Mouse (Mus musculus): ENCODE measurements around the gene Ercc2. TPM values are rescaled to one million over a fixed set of nuclear protein-coding genes. Genes with fewer than 3 reads are reported as not detected.

The Ercc2 gene
- total and polyA plus RNA-seq, 3 experiments = 29.0 to 43.8 (median 33.5) TPM

- TF ChIP-seq RCOR1 (conservative IDR thresholded peaks at IDR 0.05; ENCODE audit: low read depth, low read length) (0 out of 2 replicates have a peak, but pooled peaks have one; percentile 43), JUN (IDR thresholded peaks at IDR 0.05; ENCODE audit: insufficient read depth, low read depth, low read length) (no peak), USF1 (IDR thresholded peaks at IDR 0.05; ENCODE audit: low read depth, low read length) (no peak), IRF4 (IDR thresholded peaks at IDR 0.05; ENCODE audit: low read depth, low read length) (peak; percentile 54), ZC3H11A (IDR thresholded peaks at IDR 0.05; ENCODE audit: low read depth, low read length) (peak; percentile 55), BHLHE40 (IDR thresholded peaks at IDR 0.05; ENCODE audit: low read depth, low read length) (0 out of 2 replicates have a peak, but pooled peaks have one; percentile 16), SMC3 (IDR thresholded peaks at IDR 0.05; ENCODE audit: low read depth, low read length) (peak; percentile 85), CHD1 (IDR thresholded peaks at IDR 0.05; ENCODE audit: low read depth, low read length) (no peak), CTCF (conservative IDR thresholded peaks at IDR 0.05 in 1 of 2, IDR thresholded peaks at IDR 0.05 in 1 of 2; ENCODE audit: low read depth in 2 of 2, low read length in 2 of 2) (peak; percentile 93 to 97), KAT2A (IDR thresholded peaks at IDR 0.05; ENCODE audit: insufficient replicate concordance, low read length) (no peak)
Measured at GRCm38 (mm10) chr7:19405417-19405816, 23.6 kb downstream of the Ercc2 start (continued).

DNA sequence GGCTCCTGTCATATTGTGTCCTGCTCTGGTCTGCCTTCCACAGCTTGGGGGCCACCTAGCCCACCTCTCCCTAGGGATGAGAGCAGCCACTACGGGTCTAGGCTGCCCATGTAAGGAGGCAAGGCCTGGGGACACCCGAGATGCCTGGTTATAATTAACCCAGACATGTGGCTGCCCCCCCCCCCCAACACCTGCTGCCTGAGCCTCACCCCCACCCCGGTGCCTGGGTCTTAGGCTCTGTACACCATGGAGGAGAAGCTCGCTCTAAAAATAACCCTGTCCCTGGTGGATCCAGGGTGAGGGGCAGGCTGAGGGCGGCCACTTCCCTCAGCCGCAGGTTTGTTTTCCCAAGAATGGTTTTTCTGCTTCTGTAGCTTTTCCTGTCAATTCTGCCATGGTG is 27.9 kb downstream of the Ercc2 start:
- DNase-seq (ENCODE audit: extremely low read depth) = no peak
- no peak overlapping the region for H3K9ac ChIP-seq (ENCODE audit: insufficient read depth, low read depth)
- TF ChIP-seq MYC (IDR thresholded peaks at IDR 0.05; ENCODE audit: low read depth, low read length) (no peak), E2F4 (IDR thresholded peaks at IDR 0.05; ENCODE audit: insufficient replicate concordance, low read depth, low read length) (no peak), USF1 (IDR thresholded peaks at IDR 0.05; ENCODE audit: low read depth, low read length) (no peak), CHD1 (IDR thresholded peaks at IDR 0.05; ENCODE audit: low read depth, low read length) (no peak), TCF12 (IDR thresholded peaks at IDR 0.05; ENCODE audit: low read depth, low read length) (no peak), MXI1 (IDR thresholded peaks at IDR 0.05; ENCODE audit: low read depth, low read length) (no peak)
- peaks cover 47% of the 10 kb centered on the region for H3K27me3 ChIP-seq (replicated peaks)
- no peak overlapping the region for H3K4me2 ChIP-seq (ENCODE audit: insufficient read depth, low read depth, poor library complexity, severe bottlenecking)
- H3K4me3 ChIP-seq (replicated peaks in 1 of 3; ENCODE audit: low read depth in 2 of 3, low read length in 2 of 3, poor library complexity in 1 of 3) = no peak overlapping the region
- H3K4me1 ChIP-seq (ENCODE audit: control insufficient read depth in 1 of 2, insufficient read depth in 2 of 2) = peaks cover 5 to 32% of the 10 kb centered on the region in 2 experiments; a peak in 3 of 4 replicates
- no peaks in the 10 kb centered on the region for H3K79me2 ChIP-seq (replicated peaks; ENCODE audit: control insufficient read depth, extremely low read depth, insufficient read depth, poor library complexity, severe bottlenecking)
- in situ Hi-C loops (cut with MboI; ENCODE audit: low pct_ligation_motif_present, low pct_unique_long_range_greater_than_20kb, low sequenced_read_pairs) = loop anchor here (25.0 kb wide), 2 partner anchors 153 to 453 kb away; partner anchors contain the start of genes Ceacam16, Gm19345 and Ppp1r37
- H3K27ac ChIP-seq (ENCODE audit: insufficient read depth, low read depth) = no peak overlapping the region
- peaks cover 15% of the 10 kb centered on the region for H3K9me3 ChIP-seq (replicated peaks; ENCODE audit: low read length)
- dilution Hi-C loops (cut with MboI; ENCODE audit: extremely low pct_ligation_motif_present, extremely low pct_unique_long_range_greater_than_20kb, low sequenced_read_pairs) = no loop called here
- no peaks in the 10 kb centered on the region for H3K36me3 ChIP-seq (replicated peaks in 1 of 2; ENCODE audit: control insufficient read depth in 1 of 2, insufficient read depth in 1 of 2, low read length in 1 of 2)

DNA sequence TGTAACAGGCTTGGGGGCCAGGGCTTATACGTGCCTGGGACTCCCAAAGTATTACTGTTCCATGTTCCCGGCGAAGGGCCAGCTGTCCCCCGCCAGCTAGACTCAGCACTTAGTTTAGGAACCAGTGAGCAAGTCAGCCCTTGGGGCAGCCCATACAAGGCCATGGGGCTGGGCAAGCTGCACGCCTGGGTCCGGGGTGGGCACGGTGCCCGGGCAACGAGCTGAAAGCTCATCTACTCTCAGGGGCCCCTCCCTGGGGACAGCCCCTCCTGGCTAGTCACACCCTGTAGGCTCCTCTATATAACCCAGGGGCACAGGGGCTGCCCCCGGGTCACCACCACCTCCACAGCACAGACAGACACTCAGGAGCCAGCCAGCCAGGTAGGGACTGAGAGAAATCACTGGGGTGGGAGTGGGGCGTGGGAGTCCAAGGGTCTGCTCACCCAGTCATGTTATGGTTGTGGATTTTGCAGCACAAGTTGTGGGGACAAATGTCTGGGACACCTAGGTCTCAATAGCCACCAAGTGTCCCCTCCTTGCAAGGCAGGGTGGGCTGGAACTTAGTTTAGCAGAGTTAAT is 29.0 kb downstream of the Ercc2 start:
- no peak overlapping the region for H3K4me2 ChIP-seq (ENCODE audit: insufficient read depth, low read depth, poor library complexity, severe bottlenecking)
- H3K4me1 ChIP-seq (ENCODE audit: control insufficient read depth in 1 of 2, insufficient read depth in 2 of 2) = peaks cover 5 to 25% of the 10 kb centered on the region in 2 experiments; a peak in 3 of 4 replicates
- no peak for DNase-seq (ENCODE audit: extremely low read depth)
- in situ Hi-C loops (cut with MboI; ENCODE audit: low pct_ligation_motif_present, low pct_unique_long_range_greater_than_20kb, low sequenced_read_pairs) = loop anchor here (25.0 kb wide), 2 partner anchors 151 to 451 kb away; partner anchors contain the start of genes Ceacam16, Gm19345 and Ppp1r37
- no peaks in the 10 kb centered on the region for H3K36me3 ChIP-seq (replicated peaks in 1 of 2; ENCODE audit: control insufficient read depth in 1 of 2, insufficient read depth in 1 of 2, low read length in 1 of 2)
- peaks cover 15% of the 10 kb centered on the region for H3K9me3 ChIP-seq (replicated peaks; ENCODE audit: low read length)
- dilution Hi-C loops (cut with MboI; ENCODE audit: extremely low pct_ligation_motif_present, extremely low pct_unique_long_range_greater_than_20kb, low sequenced_read_pairs) = no loop called here
- no peak overlapping the region for H3K9ac ChIP-seq (ENCODE audit: insufficient read depth, low read depth)
- H3K27ac ChIP-seq (ENCODE audit: insufficient read depth, low read depth) = no peak overlapping the region
- H3K79me2 ChIP-seq (replicated peaks; ENCODE audit: control insufficient read depth, extremely low read depth, insufficient read depth, poor library complexity, severe bottlenecking) = no peaks in the 10 kb centered on the region
- H3K27me3 ChIP-seq (replicated peaks) = peaks cover 51% of the 10 kb centered on the region
- no peak overlapping the region for H3K4me3 ChIP-seq (replicated peaks in 1 of 3; ENCODE audit: low read depth in 2 of 3, low read length in 2 of 3, poor library complexity in 1 of 3)
- TF ChIP-seq ZC3H11A (IDR thresholded peaks at IDR 0.05; ENCODE audit: low read depth, low read length) (no peak), GABPA (IDR thresholded peaks at IDR 0.05; ENCODE audit: insufficient replicate concordance, low read depth, low read length) (no peak), MYC (IDR thresholded peaks at IDR 0.05; ENCODE audit: low read depth, low read length) (no peak), HCFC1 (IDR thresholded peaks at IDR 0.05; ENCODE audit: low read depth, low read length) (no peak), MEF2A (IDR thresholded peaks at IDR 0.05; ENCODE audit: borderline replicate concordance, low read depth, low read length) (no peak), USF1 (IDR thresholded peaks at IDR 0.05; ENCODE audit: low read depth, low read length) (no peak)
